Mouse (Mus musculus) myocyte (in vitro differentiated cells): ENCODE measurements around the gene Med21. TPM values are rescaled to one million over a fixed set of nuclear protein-coding genes. Genes with fewer than 3 reads are reported as not detected.

Experiments used
- H3K27me3 ChIP-seq: one replicate; pipeline ENCODE4 v1.6.1; 2011; ENCODE audit not compliant: control insufficient read depth, insufficient read depth, insufficient read length
- H3K36me3 ChIP-seq: one replicate; pipeline ENCODE4 v1.6.1; 2011; ENCODE audit not compliant: control insufficient read depth, insufficient read depth
- H3K4me2 ChIP-seq: one replicate; pipeline ENCODE4 v1.6.1; 2011; ENCODE audit warnings: low read depth, control low read depth
- H3K4me3 ChIP-seq: one replicate; pipeline ENCODE4 v1.5.1; 2011; ENCODE audit warnings: mild to moderate bottlenecking, control low read depth, moderate library complexity
- H3K79me2 ChIP-seq: one replicate; pipeline ENCODE4 v1.6.1; 2011; ENCODE audit not compliant: control insufficient read depth, insufficient read depth
- H3ac ChIP-seq: one replicate; pipeline ENCODE4 v1.6.1; 2011; ENCODE audit not compliant: control insufficient read depth, insufficient read length
- CEBPB ChIP-seq: IDR thresholded peaks from 2 replicates; pipeline ENCODE4 v1.6.1; 2011; ENCODE audit warnings: mild to moderate bottlenecking, moderate library complexity; ENCODE audit not compliant: poor library complexity, insufficient read depth, severe bottlenecking
- E2F4 ChIP-seq: IDR thresholded peaks from one replicate; pipeline ENCODE4 v1.6.1; 2011; ENCODE audit warnings: mild to moderate bottlenecking, control low read depth, moderate library complexity; ENCODE audit not compliant: insufficient read depth
- MAX ChIP-seq: IDR thresholded peaks from one replicate; pipeline ENCODE4 v1.6.1; 2011; ENCODE audit warnings: low read depth, mild to moderate bottlenecking, control low read depth
- MYOD1 ChIP-seq, 3 experiments: IDR thresholded peaks; one replicate each; pipeline ENCODE4 v1.6.1; 2011; ENCODE audit warnings: control low read depth in 2 of 3, low read depth in 2 of 3, mild to moderate bottlenecking in 2 of 3, moderate library complexity in 1 of 3; ENCODE audit not compliant: insufficient read length in 2 of 3, control insufficient read depth in 1 of 3
- MYOG ChIP-seq, 3 experiments: IDR thresholded peaks; one replicate each; pipeline ENCODE4 v1.6.1; 2011; ENCODE audit warnings: control low read depth in 2 of 3, low read depth in 2 of 3, mild to moderate bottlenecking in 2 of 3; ENCODE audit not compliant: insufficient read length in 2 of 3, control insufficient read depth in 1 of 3, insufficient read depth in 1 of 3
- POLR2A ChIP-seq: IDR thresholded peaks from one replicate; pipeline ENCODE4 v1.6.1; 2011; ENCODE audit warnings: low read depth, mild to moderate bottlenecking, control low read depth, moderate library complexity; ENCODE audit not compliant: insufficient read length
- POLR2AphosphoS2 ChIP-seq: IDR thresholded peaks from one replicate; pipeline ENCODE4 v1.6.1; 2011; ENCODE audit warnings: low read depth, control low read depth; ENCODE audit not compliant: insufficient read length
- REST ChIP-seq: IDR thresholded peaks from one replicate; pipeline ENCODE4 v1.6.1; 2011; ENCODE audit warnings: mild to moderate bottlenecking, control low read depth, moderate library complexity; ENCODE audit not compliant: insufficient read depth, insufficient read length
- SRF ChIP-seq: IDR thresholded peaks from one replicate; pipeline ENCODE4 v1.6.1; 2011; ENCODE audit warnings: low read depth; ENCODE audit not compliant: control insufficient read depth, insufficient read length
- TCF12 ChIP-seq: IDR thresholded peaks from one replicate; pipeline ENCODE4 v1.6.1; 2011; ENCODE audit warnings: mild to moderate bottlenecking, control low read depth; ENCODE audit not compliant: poor library complexity, insufficient read depth, severe bottlenecking
- TCF3 ChIP-seq: IDR thresholded peaks from one replicate; pipeline ENCODE4 v1.6.1; 2011; ENCODE audit warnings: low read depth, control low read depth; ENCODE audit not compliant: insufficient read length
- USF1 ChIP-seq: IDR thresholded peaks from one replicate; pipeline ENCODE4 v1.6.1; 2011; ENCODE audit warnings: low read depth, mild to moderate bottlenecking, control low read depth, moderate library complexity
- polyA plus RNA-seq: library from polyadenylated mRNA; unstranded; fragments of >200 nt; fragmentation: generic; extraction: Trizol; gene quantifications from one replicate; pipeline ENCODE4 v1.2.1, GENCODE M21; 2012; ENCODE audit warnings: missing spikeins

The Med21 gene
- 53.5 TPM for polyA plus RNA-seq

DNA sequence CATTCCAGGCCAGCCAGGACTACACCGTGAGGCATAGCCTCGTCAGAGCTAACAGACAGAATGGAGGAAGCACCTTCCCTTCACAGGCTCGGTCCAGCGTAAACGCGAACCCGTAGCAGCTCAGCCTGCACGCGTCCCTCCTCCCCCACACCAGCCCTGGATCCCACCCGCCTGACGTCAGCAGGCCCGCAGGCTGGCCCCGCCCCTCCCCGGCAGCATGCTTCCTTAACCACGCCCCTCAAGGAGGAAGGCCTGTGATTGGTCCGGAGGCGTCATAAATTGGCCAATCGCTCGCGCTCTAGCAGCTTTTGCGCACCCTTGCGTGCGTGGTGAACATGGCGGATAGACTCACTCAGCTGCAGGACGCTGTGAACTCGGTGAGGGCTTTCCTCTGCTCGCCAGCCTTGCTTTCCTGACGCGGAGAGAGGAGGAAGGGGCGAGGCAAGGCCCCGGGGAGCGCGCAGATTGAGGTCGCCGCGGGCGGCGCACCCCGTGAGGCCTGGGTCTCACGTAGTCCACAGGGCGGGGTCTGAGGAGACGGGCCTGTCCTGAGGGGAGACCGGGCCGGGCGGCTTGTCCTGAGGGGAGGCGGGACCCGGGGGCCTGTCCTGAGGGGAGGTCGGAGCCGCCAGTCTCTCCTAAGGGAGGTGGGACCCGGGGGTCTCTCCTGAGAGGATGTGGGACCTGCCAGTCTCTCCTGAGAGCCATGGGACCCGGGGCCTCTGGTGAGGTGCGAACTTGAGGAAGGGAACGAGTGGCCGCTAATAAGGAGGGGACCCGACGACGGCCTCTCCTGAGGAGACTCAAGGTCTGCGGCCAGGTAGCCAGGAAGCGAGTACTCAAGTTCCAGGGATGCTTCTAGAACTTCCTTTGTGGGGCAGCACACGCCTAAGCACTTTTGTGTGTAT is at the start of gene Med21, which contains the start of gene Tm7sf3:
Gene Med21, plus strand, starts transcription at position 272 of the 908 bp plus-strand sequence.
Gene Tm7sf3, minus strand, starts transcription at position 549 of the 908 bp plus-strand sequence.
- Histone ChIP-seq H3K27me3 (no peaks in the 10 kb centered on the region), H3K79me2 (peaks cover 49% of the 10 kb centered on the region), H3K4me3 (peak within 1 kb of the TSS; percentile 88), H3K36me3 (no peaks in the 10 kb centered on the region), H3K4me2 (peak within 1 kb of the TSS; percentile 95), H3ac (peak within 1 kb of the TSS; percentile 30)
- TF ChIP-seq E2F4 (no peak), POLR2A (peak; percentile 100), MYOG (IDR thresholded peaks at IDR 0.05; ENCODE audit: control insufficient read depth in 1 of 3, insufficient read depth in 1 of 3, insufficient read length in 2 of 3, low read depth in 2 of 3) (peak in 1 of 3 experiments; percentile 21), POLR2AphosphoS2 (peak; percentile 97), TCF12 (no peak), MAX (no peak), SRF (peak; percentile 30), MYOD1 (IDR thresholded peaks at IDR 0.05; ENCODE audit: control insufficient read depth in 1 of 3, insufficient read length in 2 of 3, low read depth in 2 of 3) (peak in 1 of 3 experiments; percentile 48), REST (no peak), TCF3 (no peak), USF1 (no peak), CEBPB (no peak)

- TF ChIP-seq CEBPB (no peak), MYOG (IDR thresholded peaks at IDR 0.05; ENCODE audit: control insufficient read depth in 1 of 3, insufficient read depth in 1 of 3, insufficient read length in 2 of 3, low read depth in 2 of 3) (no peak), TCF12 (no peak), USF1 (no peak)
- no peak overlapping the region for H3ac ChIP-seq
- H3K36me3 ChIP-seq, result peaks cover 30% of the 10 kb centered on the region
- H3K4me2 ChIP-seq, result no peak overlapping the region
- H3K27me3 ChIP-seq, result no peaks in the 10 kb centered on the region
- H3K4me3 ChIP-seq, result no peak overlapping the region
- H3K79me2 ChIP-seq, result no peaks in the 10 kb centered on the region
Observed at GRCm38 (mm10) chr6:146602601-146603000, 39.7 kb upstream of the Med21 start.

GRCm38 (mm10) chr6:146603651-146604050 is 38.7 kb upstream of the Med21 start:
- no peaks in the 10 kb centered on the region for H3K79me2 ChIP-seq
- H3ac ChIP-seq, result no peak overlapping the region
- no peak overlapping the region for H3K4me3 ChIP-seq
- H3K27me3 ChIP-seq, result no peaks in the 10 kb centered on the region
- no peak overlapping the region for H3K4me2 ChIP-seq
- H3K36me3 ChIP-seq, result peaks cover 24% of the 10 kb centered on the region
- TF ChIP-seq MYOG (IDR thresholded peaks at IDR 0.05; ENCODE audit: control insufficient read depth in 1 of 3, insufficient read depth in 1 of 3, insufficient read length in 2 of 3, low read depth in 2 of 3) (no peak), CEBPB (no peak), MAX (no peak), USF1 (no peak), TCF3 (no peak), SRF (no peak)

- no peak overlapping the region for H3ac ChIP-seq
- H3K27me3 ChIP-seq, result no peaks in the 10 kb centered on the region
Observed at GRCm38 (mm10) chr6:146611385-146611784, 31.0 kb upstream of the Med21 start.

More at GRCm38 (mm10) chr6:146611385-146611784, 31.0 kb upstream of the Med21 start:
- Histone ChIP-seq H3K4me2 (no peak overlapping the region), H3K4me3 (no peak overlapping the region), H3K36me3 (no peaks in the 10 kb centered on the region), H3K79me2 (no peaks in the 10 kb centered on the region)
- TF ChIP-seq TCF3 (no peak), SRF (no peak), CEBPB (no peak), POLR2AphosphoS2 (no peak), TCF12 (no peak), POLR2A (no peak), MYOD1 (IDR thresholded peaks at IDR 0.05; ENCODE audit: control insufficient read depth in 1 of 3, insufficient read length in 2 of 3, low read depth in 2 of 3) (no peak), E2F4 (no peak), REST (no peak), USF1 (no peak), MAX (no peak), MYOG (IDR thresholded peaks at IDR 0.05; ENCODE audit: control insufficient read depth in 1 of 3, insufficient read depth in 1 of 3, insufficient read length in 2 of 3, low read depth in 2 of 3) (no peak)
